Mouse (Mus musculus) embryonic facial prominence, embryonic 11.5 days (tissue): ENCODE measurements around the gene Hbq1a. TPM values are rescaled to one million over a fixed set of nuclear protein-coding genes. Genes with fewer than 3 reads are reported as not detected.
"Not testable (repeated sequence)": the region's sequence is repeated elsewhere in the genome, so short reads cannot be mapped to it uniquely, and the experiment has no call there.

Source experiments
- ATAC-seq: fragments of 200-750 bp; cut with Nextera tagmentation; replicated peaks from 2 replicates; pipeline ENCODE4 v1.8.0; 2017; ENCODE audit warnings: low read depth; ENCODE audit not compliant: insufficient number of reproducible peaks, low FRiP score, low TSS enrichment
- DNase-seq: peaks from one replicate; pipeline ENCODE4 v3.0.0-alpha.2; 2015; ENCODE audit warnings: low spot score
- H3K27ac ChIP-seq: fragments of 300-500 bp; sonication (generic); replicated peaks from 2 replicates; pipeline ENCODE4 v1.5.1; 2014; ENCODE audit warnings: mild to moderate bottlenecking, low read depth, low read length, control low read depth
- H3K27me3 ChIP-seq: fragments of 300-500 bp; sonication (generic); 2 replicates; pipeline ENCODE4 v1.6.1; 2014; ENCODE audit warnings: mild to moderate bottlenecking, low read length, moderate library complexity, mixed read lengths; ENCODE audit not compliant: control insufficient read depth, insufficient read depth
- H3K36me3 ChIP-seq: fragments of 300-500 bp; sonication (generic); replicated peaks from 2 replicates; pipeline ENCODE4 v1.6.1; 2014; ENCODE audit warnings: low read depth, mild to moderate bottlenecking, low read length, moderate library complexity, mixed read lengths; ENCODE audit not compliant: control insufficient read depth, insufficient read depth
- H3K4me1 ChIP-seq: fragments of 300-500 bp; sonication (generic); 2 replicates; pipeline ENCODE4 v1.6.1; 2014; ENCODE audit warnings: low read length, mixed read lengths; ENCODE audit not compliant: control insufficient read depth, insufficient read depth
- H3K4me2 ChIP-seq: fragments of 300-500 bp; sonication (generic); 2 replicates; pipeline ENCODE4 v1.6.1; 2014; ENCODE audit warnings: low read depth, mild to moderate bottlenecking, control low read depth, low read length, moderate library complexity
- H3K4me3 ChIP-seq: fragments of 300-500 bp; sonication (generic); 2 replicates; pipeline ENCODE4 v1.5.1; 2014; ENCODE audit warnings: low read depth, low read length, control low read depth
- H3K9ac ChIP-seq: fragments of 300-500 bp; sonication (generic); replicated peaks from 2 replicates; pipeline ENCODE4 v1.6.1; 2014; ENCODE audit warnings: mild to moderate bottlenecking, control low read depth, low read length
- H3K9me3 ChIP-seq: fragments of 300-500 bp; sonication (generic); replicated peaks from 2 replicates; pipeline ENCODE4 v1.6.1; 2016; ENCODE audit warnings: mild to moderate bottlenecking, low read length, inconsistent platforms, mixed read lengths; ENCODE audit not compliant: control insufficient read depth
- WGBS: fragments of 180-500 bp; shearing (Covaris S2); extraction: QIAGEN DNeasy Blood & Tissue Kit; methylation state at CpG from one replicate; pipeline ENCODE4 v1.1.7; 2014; 5-methylcytosine and 5-hydroxymethylcytosine counted together
- polyA plus RNA-seq: library from polyadenylated mRNA; unstranded; fragments of >200 nt; fragmentation: Nextera tagmentation; extraction: Ambion mirVana; gene quantifications from 2 replicates; pipeline ENCODE4 v1.2.1, GENCODE M21; 2014

The Hbq1a gene
- polyA plus RNA-seq, 1 experiment from 2014 or later = 0.50 TPM

DNA sequence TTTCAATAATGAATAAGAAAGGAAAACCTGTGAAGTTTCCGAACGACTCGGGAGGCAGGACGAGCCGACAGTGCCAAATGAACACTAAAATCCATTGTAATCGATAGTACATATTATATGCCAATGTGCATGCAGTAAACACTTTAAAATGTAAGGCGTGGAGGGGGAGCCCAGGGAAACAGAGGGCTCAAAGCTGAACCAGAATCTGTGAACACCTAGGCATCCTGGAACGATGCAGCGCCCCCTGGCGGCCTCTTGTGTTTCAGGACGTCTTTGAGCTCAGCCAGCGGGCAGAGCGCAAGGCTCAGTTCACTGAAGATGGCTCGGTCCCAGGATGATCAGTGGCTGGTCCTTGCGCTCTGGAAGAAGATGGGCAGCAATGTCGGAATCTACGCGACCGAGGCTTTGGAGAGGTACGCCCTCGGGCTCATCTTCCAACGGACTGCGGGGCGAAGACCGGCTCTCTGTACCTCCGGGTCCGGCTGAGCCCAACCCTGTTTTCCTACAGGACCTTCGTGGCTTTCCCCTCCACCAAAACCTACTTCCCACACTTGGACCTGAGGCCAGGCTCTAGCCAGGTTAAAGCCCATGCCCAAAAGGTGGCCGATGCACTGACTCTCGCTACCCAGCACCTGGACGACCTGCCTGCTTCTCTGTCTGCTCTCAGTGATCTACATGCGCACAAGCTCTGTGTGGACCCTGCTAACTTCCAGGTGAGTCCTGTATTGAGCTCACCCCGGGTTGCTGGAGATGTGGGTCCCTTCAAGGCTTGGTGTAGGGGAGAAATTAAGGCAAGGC, 13.0 kb upstream of the Hbq1a start, which contains the start of gene Hbq1b:
TSS of gene Hbq1b (plus strand) at position 271 of the 798 bp plus-strand sequence.
- not testable (repeated sequence) for H3K9ac ChIP-seq, H3K27me3 ChIP-seq, H3K36me3 ChIP-seq, H3K9me3 ChIP-seq, H3K4me1 ChIP-seq, H3K27ac ChIP-seq
- 21% methylated on average over 30 of the region's 33 CpGs for WGBS
- H3K4me3 ChIP-seq = peak within 1 kb of the TSS; percentile 15; the same call in 1 of the 2 replicates
- peak within 1 kb of the TSS; percentile 32; the same call in 1 of the 2 replicates for H3K4me2 ChIP-seq
- DNase-seq (peak; percentile 71), ATAC-seq (peak; percentile 79)

GRCm38 (mm10) chr11:32287493-32287825, 12.4 kb upstream of the Hbq1a start:
- WGBS = 68% methylated on average over 9 of the region's 9 CpGs
- Histone ChIP-seq H3K27me3 (no peaks in the 10 kb centered on the region), H3K4me3 (no peak overlapping the region), H3K4me1 (no peaks in the 10 kb centered on the region), H3K27ac (no peak overlapping the region), H3K4me2 (no peak overlapping the region; the same call in 1 of the 2 replicates), H3K36me3 (no peaks in the 10 kb centered on the region), H3K9me3 (no peaks in the 10 kb centered on the region), H3K9ac (no peak overlapping the region; the same call in 1 of the 2 replicates)
- DNase-seq (no peak), ATAC-seq (0 out of 2 replicates have a peak, but pooled peaks have one; percentile 26)

- DNase-seq, ATAC-seq, H3K36me3 ChIP-seq, H3K4me2 ChIP-seq, H3K4me1 ChIP-seq, H3K27me3 ChIP-seq, H3K9ac ChIP-seq, H3K4me3 ChIP-seq, H3K9me3 ChIP-seq: not testable (repeated sequence)
- 74% methylated on average over 4 of the region's 4 CpGs for WGBS
- 0 out of 2 replicates have a peak overlapping the region, but pooled peaks have one; percentile 20 for H3K27ac ChIP-seq
These were observed 7.0 kb upstream of the Hbq1a start for GRCm38 (mm10) chr11:32292819-32293218.

- not testable (repeated sequence) for H3K4me1 ChIP-seq, H3K9ac ChIP-seq, H3K4me3 ChIP-seq, DNase-seq, H3K27ac ChIP-seq, H3K4me2 ChIP-seq, H3K9me3 ChIP-seq, H3K27me3 ChIP-seq, ATAC-seq, H3K36me3 ChIP-seq
- 77% methylated on average over 3 of the region's 3 CpGs for WGBS
These were observed 6.4 kb upstream of the Hbq1a start for GRCm38 (mm10) chr11:32293479-32293878.

DNA sequence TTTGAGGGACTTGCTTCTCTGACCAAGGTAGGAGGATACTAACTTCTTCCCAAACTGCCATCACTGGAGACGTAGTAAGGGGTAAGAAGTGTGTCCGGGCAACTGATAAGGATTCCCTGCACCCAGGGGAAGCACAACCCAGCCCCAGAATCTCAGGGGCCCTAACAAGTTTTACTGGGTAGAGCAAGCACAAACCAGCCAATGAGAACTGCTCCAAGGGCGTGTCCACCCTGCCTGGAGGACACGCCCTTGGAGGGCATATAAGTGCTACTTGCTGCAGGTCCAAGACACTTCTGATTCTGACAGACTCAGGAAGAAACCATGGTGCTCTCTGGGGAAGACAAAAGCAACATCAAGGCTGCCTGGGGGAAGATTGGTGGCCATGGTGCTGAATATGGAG, 3.7 kb upstream of the Hbq1a start, which contains the start of gene Hba-a2:
TSS of gene Hba-a2 (plus strand) at position 287 of the 400 bp plus-strand sequence.
- no CpG with 5 or more reads among the region's 4 CpGs for WGBS

GRCm38 (mm10) chr11:32297417-32297816, 2.5 kb upstream of the Hbq1a start:
- not testable (repeated sequence) for ATAC-seq, H3K36me3 ChIP-seq, H3K4me1 ChIP-seq, H3K9me3 ChIP-seq, H3K9ac ChIP-seq, H3K4me3 ChIP-seq, H3K27ac ChIP-seq, H3K4me2 ChIP-seq, H3K27me3 ChIP-seq, DNase-seq
- WGBS = 65% methylated on average over 2 of the region's 2 CpGs

More for the DNA sequence above, 3.7 kb upstream of the Hbq1a start, which contains the start of gene Hba-a2:
- H3K9me3 ChIP-seq, H3K27ac ChIP-seq, H3K4me2 ChIP-seq, H3K27me3 ChIP-seq, H3K9ac ChIP-seq, H3K4me1 ChIP-seq, DNase-seq, H3K4me3 ChIP-seq, ATAC-seq, H3K36me3 ChIP-seq: not testable (repeated sequence)

DNA sequence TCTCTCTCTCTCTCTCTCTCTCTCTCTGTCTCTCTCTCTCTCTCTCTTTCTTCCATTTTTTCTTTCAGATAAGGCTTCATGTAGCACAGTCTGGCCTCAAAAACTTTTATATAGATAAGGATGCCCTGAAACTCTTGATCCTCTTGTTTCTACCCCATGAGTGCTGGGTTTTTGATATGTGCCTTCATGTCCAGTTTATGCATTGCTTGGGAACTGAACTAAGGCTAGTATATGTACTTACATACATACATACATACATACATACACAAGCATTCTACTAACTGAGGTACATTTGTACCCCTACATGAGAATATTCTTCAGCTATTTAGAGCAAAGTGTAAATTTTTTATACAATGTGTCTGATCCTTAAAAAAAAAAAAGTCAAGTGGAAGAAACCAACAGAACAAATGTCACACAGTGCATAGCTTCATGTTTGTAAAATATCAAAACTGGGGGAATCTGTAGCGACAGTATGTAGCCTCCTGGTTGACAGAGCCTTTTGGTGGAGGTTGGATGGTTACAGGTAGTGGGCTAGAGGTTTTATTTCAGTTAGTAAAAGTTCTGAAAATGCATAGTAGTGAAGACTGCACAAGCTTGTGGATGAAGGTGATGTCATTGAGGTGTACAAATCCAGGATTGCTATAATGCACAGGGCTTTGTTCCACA, 1.9 kb upstream of the Hbq1a start:
- H3K27me3 ChIP-seq = no peaks in the 10 kb centered on the region
- 88% methylated on average over 1 of the region's 1 CpGs for WGBS
- no peak overlapping the region for H3K9ac ChIP-seq
- H3K4me1 ChIP-seq = no peaks in the 10 kb centered on the region
- no peaks in the 10 kb centered on the region for H3K9me3 ChIP-seq
- no peak for DNase-seq
- H3K4me3 ChIP-seq = no peak overlapping the region
- H3K4me2 ChIP-seq = no peak overlapping the region
- no peaks in the 10 kb centered on the region for H3K36me3 ChIP-seq
- ATAC-seq = no peak
- H3K27ac ChIP-seq = no peak overlapping the region

GRCm38 (mm10) chr11:32298532-32298918, 1.3 kb upstream of the Hbq1a start:
- Histone ChIP-seq H3K9ac (no peak overlapping the region), H3K9me3 (no peaks in the 10 kb centered on the region), H3K4me2 (no peak overlapping the region), H3K4me3 (no peak overlapping the region), H3K27me3 (no peaks in the 10 kb centered on the region), H3K27ac (no peak overlapping the region), H3K4me1 (no peaks in the 10 kb centered on the region), H3K36me3 (no peaks in the 10 kb centered on the region)
- ATAC-seq (no peak), DNase-seq (no peak)
- WGBS = 97% methylated on average over 2 of the region's 2 CpGs
